Mouse (Mus musculus) forebrain, embryonic 16.5 days (tissue): ENCODE measurements at regions not wholly inside any gene's neighbourhood (a gene's known extent, or its start where the extent isn't known, plus 50 kb on each side); places are given as distances from the start of the nearest gene placed in this dataset.

Source experiments
- ATAC-seq: fragments of 200-750 bp; cut with Nextera tagmentation; 2 replicates; pipeline ENCODE4 v1.8.0; 2017; ENCODE audit warnings: mild to moderate bottlenecking, moderate library complexity
- H3K27ac ChIP-seq: fragments of 300-500 bp; sonication (generic); 2 replicates; pipeline ENCODE4 v1.5.1; 2014; ENCODE audit warnings: low read length, control low read depth
- H3K27me3 ChIP-seq: fragments of 300-500 bp; sonication (generic); replicated peaks from 2 replicates; pipeline ENCODE4 v1.6.1; 2014; ENCODE audit warnings: low read length; ENCODE audit not compliant: control insufficient read depth, insufficient read depth
- H3K36me3 ChIP-seq: fragments of 300-500 bp; sonication (generic); 2 replicates; pipeline ENCODE4 v1.6.1; 2014; ENCODE audit not compliant: control insufficient read depth, insufficient read depth
- H3K4me1 ChIP-seq: fragments of 300-500 bp; sonication (generic); replicated peaks from 2 replicates; pipeline ENCODE4 v1.6.1; 2014; ENCODE audit warnings: low read length; ENCODE audit not compliant: control insufficient read depth, insufficient read depth
- H3K4me2 ChIP-seq: fragments of 300-500 bp; sonication (generic); 2 replicates; pipeline ENCODE4 v1.6.1; 2014; ENCODE audit warnings: mild to moderate bottlenecking, low read length, control low read depth
- H3K4me3 ChIP-seq: fragments of 300-500 bp; sonication (generic); replicated peaks from 2 replicates; pipeline ENCODE4 v1.5.1; 2014; ENCODE audit warnings: mild to moderate bottlenecking, low read length, control low read depth
- H3K9ac ChIP-seq: fragments of 300-500 bp; sonication (generic); replicated peaks from 2 replicates; pipeline ENCODE4 v1.6.1; 2014; ENCODE audit warnings: low read depth, low read length, control low read depth
- H3K9me3 ChIP-seq: fragments of 300-500 bp; sonication (generic); 2 replicates; pipeline ENCODE4 v1.6.1; 2016; ENCODE audit warnings: low read length; ENCODE audit not compliant: control insufficient read depth
- WGBS: fragments of 180-500 bp; shearing (Covaris S2); extraction: QIAGEN DNeasy Blood & Tissue Kit; methylation state at CpG from one replicate; pipeline ENCODE4 v1.1.7; 2014; 5-methylcytosine and 5-hydroxymethylcytosine counted together

- Histone ChIP-seq H3K9me3 (no peaks in the 10 kb centered on the region), H3K4me3 (no peak overlapping the region), H3K4me2 (no peak overlapping the region), H3K36me3 (no peaks in the 10 kb centered on the region), H3K27me3 (no peaks in the 10 kb centered on the region), H3K9ac (no peak overlapping the region), H3K4me1 (no peaks in the 10 kb centered on the region), H3K27ac (no peak overlapping the region)
- no peak for ATAC-seq
- WGBS: 85% methylated on average over 3 of the region's 3 CpGs
Measured at GRCm38 (mm10) chr19:6625574-6625973, 82.7 kb upstream of the Slc22a12 start.

- no peaks in the 10 kb centered on the region for H3K27me3 ChIP-seq
- H3K9ac ChIP-seq: no peak overlapping the region
- no peak for ATAC-seq
- no peaks in the 10 kb centered on the region for H3K4me1 ChIP-seq
- WGBS: 85% methylated on average over 6 of the region's 6 CpGs
- no peak overlapping the region for H3K4me3 ChIP-seq
- no peaks in the 10 kb centered on the region for H3K36me3 ChIP-seq
- H3K9me3 ChIP-seq: peaks cover 3% of the 10 kb centered on the region
- H3K4me2 ChIP-seq: no peak overlapping the region
- H3K27ac ChIP-seq: no peak overlapping the region
Measured at GRCm38 (mm10) chr19:6621023-6621422, 78.2 kb upstream of the Slc22a12 start.

GRCm38 (mm10) chr19:6619546-6619945 lies 76.7 kb upstream of the Slc22a12 start:
- Histone ChIP-seq H3K36me3 (no peaks in the 10 kb centered on the region), H3K9ac (no peak overlapping the region), H3K9me3 (peaks cover 3% of the 10 kb centered on the region), H3K4me3 (no peak overlapping the region), H3K27me3 (no peaks in the 10 kb centered on the region), H3K4me2 (no peak overlapping the region), H3K27ac (no peak overlapping the region), H3K4me1 (no peaks in the 10 kb centered on the region)
- no peak for ATAC-seq
- 81% methylated on average over 6 of the region's 6 CpGs for WGBS

GRCm38 (mm10) chr19:6616659-6617058 lies 73.8 kb upstream of the Slc22a12 start:
- ATAC-seq: no peak
- 77% methylated on average over 5 of the region's 5 CpGs for WGBS
- Histone ChIP-seq H3K4me1 (no peaks in the 10 kb centered on the region), H3K27ac (no peak overlapping the region), H3K36me3 (no peaks in the 10 kb centered on the region), H3K4me3 (no peak overlapping the region), H3K9ac (no peak overlapping the region), H3K4me2 (no peak overlapping the region), H3K27me3 (no peaks in the 10 kb centered on the region), H3K9me3 (peaks cover 3% of the 10 kb centered on the region)

GRCm38 (mm10) chr19:6612441-6612840 lies 69.6 kb upstream of the Slc22a12 start:
- Histone ChIP-seq H3K27me3 (no peaks in the 10 kb centered on the region), H3K4me1 (no peaks in the 10 kb centered on the region), H3K36me3 (no peaks in the 10 kb centered on the region), H3K9me3 (peaks cover 3% of the 10 kb centered on the region), H3K4me2 (no peak overlapping the region), H3K9ac (no peak overlapping the region), H3K4me3 (no peak overlapping the region), H3K27ac (no peak overlapping the region)
- no peak for ATAC-seq
- WGBS: 80% methylated on average over 7 of the region's 7 CpGs

GRCm38 (mm10) chr19:6611921-6612320 lies 69.1 kb upstream of the Slc22a12 start:
- no peak for ATAC-seq
- Histone ChIP-seq H3K27me3 (no peaks in the 10 kb centered on the region), H3K9me3 (peaks cover 3% of the 10 kb centered on the region), H3K9ac (no peak overlapping the region), H3K4me3 (no peak overlapping the region), H3K27ac (no peak overlapping the region), H3K4me1 (no peaks in the 10 kb centered on the region), H3K4me2 (no peak overlapping the region), H3K36me3 (no peaks in the 10 kb centered on the region)
- 72% methylated on average over 5 of the region's 5 CpGs for WGBS

- Histone ChIP-seq H3K9ac (no peak overlapping the region), H3K4me3 (no peak overlapping the region), H3K27me3 (no peaks in the 10 kb centered on the region), H3K27ac (no peak overlapping the region), H3K9me3 (no peaks in the 10 kb centered on the region), H3K36me3 (no peaks in the 10 kb centered on the region), H3K4me1 (peaks cover 3% of the 10 kb centered on the region; the same call in 1 of the 2 replicates), H3K4me2 (no peak overlapping the region)
- ATAC-seq: no peak
- 75% methylated on average over 5 of the region's 5 CpGs for WGBS
Measured at GRCm38 (mm10) chr19:6610715-6611114, 67.9 kb upstream of the Slc22a12 start.

- Histone ChIP-seq H3K9ac (no peak overlapping the region), H3K36me3 (no peaks in the 10 kb centered on the region), H3K4me3 (no peak overlapping the region), H3K4me1 (peaks cover 3% of the 10 kb centered on the region; the same call in 1 of the 2 replicates), H3K4me2 (no peak overlapping the region), H3K9me3 (no peaks in the 10 kb centered on the region), H3K27me3 (no peaks in the 10 kb centered on the region), H3K27ac (no peak overlapping the region)
- WGBS: 30% methylated on average over 8 of the region's 8 CpGs
- no peak for ATAC-seq
Measured at GRCm38 (mm10) chr19:6610051-6610450, 67.2 kb upstream of the Slc22a12 start.

GRCm38 (mm10) chr19:6607501-6607900 lies 64.7 kb upstream of the Slc22a12 start:
- Histone ChIP-seq H3K27me3 (no peaks in the 10 kb centered on the region), H3K4me3 (no peak overlapping the region), H3K9me3 (no peaks in the 10 kb centered on the region), H3K9ac (no peak overlapping the region), H3K4me2 (no peak overlapping the region), H3K36me3 (no peaks in the 10 kb centered on the region), H3K4me1 (peaks cover 3% of the 10 kb centered on the region; the same call in 1 of the 2 replicates), H3K27ac (no peak overlapping the region)
- ATAC-seq: no peak
- 81% methylated on average over 2 of the region's 2 CpGs for WGBS

GRCm38 (mm10) chr19:6606667-6607066 lies 63.8 kb upstream of the Slc22a12 start:
- WGBS: 62% methylated on average over 7 of the region's 7 CpGs
- no peak for ATAC-seq
- Histone ChIP-seq H3K4me1 (peaks cover 3% of the 10 kb centered on the region; the same call in 1 of the 2 replicates), H3K36me3 (no peaks in the 10 kb centered on the region), H3K27ac (no peak overlapping the region), H3K9ac (no peak overlapping the region), H3K4me3 (no peak overlapping the region), H3K27me3 (no peaks in the 10 kb centered on the region), H3K9me3 (no peaks in the 10 kb centered on the region), H3K4me2 (no peak overlapping the region)
